Mouse (Mus musculus) midbrain, embryonic 11.5 days (tissue): ENCODE measurements around the gene Slc26a1. TPM values are rescaled to one million over a fixed set of nuclear protein-coding genes. Genes with fewer than 3 reads are reported as not detected.

Experiments used
- ATAC-seq: fragments of 200-750 bp; cut with Nextera tagmentation; 2 replicates; pipeline ENCODE4 v1.8.0; 2017; ENCODE audit warnings: moderate TSS enrichment, moderate library complexity; ENCODE audit not compliant: low FRiP score
- DNase-seq: peaks from one replicate; pipeline ENCODE4 v3.0.0; 2015; ENCODE audit warnings: low spot score; ENCODE audit errors: missing footprints
- H3K27ac ChIP-seq: fragments of 300-500 bp; sonication (generic); 2 replicates; pipeline ENCODE4 v1.5.1; 2014; ENCODE audit warnings: low read depth, low read length
- H3K27me3 ChIP-seq: fragments of 300-500 bp; sonication (generic); 2 replicates; pipeline ENCODE4 v1.6.1; 2014; ENCODE audit warnings: mild to moderate bottlenecking, low read length, moderate library complexity, mixed read lengths; ENCODE audit not compliant: control insufficient read depth, insufficient read depth
- H3K36me3 ChIP-seq: fragments of 300-500 bp; sonication (generic); 2 replicates; pipeline ENCODE4 v1.6.1; 2014; ENCODE audit warnings: mild to moderate bottlenecking, low read length, moderate library complexity, mixed read lengths; ENCODE audit not compliant: control insufficient read depth, insufficient read depth
- H3K4me1 ChIP-seq: fragments of 300-500 bp; sonication (generic); 2 replicates; pipeline ENCODE4 v1.6.1; 2014; ENCODE audit warnings: low read length; ENCODE audit not compliant: control insufficient read depth, insufficient read depth
- H3K4me2 ChIP-seq: fragments of 300-500 bp; sonication (generic); 2 replicates; pipeline ENCODE4 v1.6.1; 2014; ENCODE audit warnings: mild to moderate bottlenecking, moderate library complexity
- H3K4me3 ChIP-seq: fragments of 300-500 bp; sonication (generic); 2 replicates; pipeline ENCODE4 v1.5.1; 2014; ENCODE audit warnings: low read depth, low read length
- H3K9ac ChIP-seq: fragments of 300-500 bp; sonication (generic); 2 replicates; pipeline ENCODE4 v1.6.1; 2014; ENCODE audit warnings: low read length
- H3K9me3 ChIP-seq: fragments of 300-500 bp; sonication (generic); 2 replicates; pipeline ENCODE4 v1.6.1; 2016; ENCODE audit warnings: low read length; ENCODE audit not compliant: control insufficient read depth
- WGBS: fragments of 180-500 bp; shearing (Covaris S2); extraction: QIAGEN DNeasy Blood & Tissue Kit; methylation state at CpG from one replicate; pipeline ENCODE4 v1.1.7; 2014; 5-methylcytosine and 5-hydroxymethylcytosine counted together
- polyA plus RNA-seq: library from polyadenylated mRNA; unstranded; fragments of >200 nt; fragmentation: Nextera tagmentation; extraction: Ambion mirVana; gene quantifications from 2 replicates; pipeline ENCODE4 v1.2.1, GENCODE M21; 2014

Gene Slc26a1
- polyA plus RNA-seq, 1 experiment from 2014 or later = 0.81 TPM

- H3K9ac ChIP-seq = peak overlapping the region; percentile 64
- ATAC-seq (peak; percentile 92), DNase-seq (peak; percentile 97)
- H3K4me1 ChIP-seq = peaks cover 3% of the 10 kb centered on the region
- peak overlapping the region; percentile 74 for H3K27ac ChIP-seq
- peak overlapping the region; percentile 51 for H3K4me2 ChIP-seq
- H3K9me3 ChIP-seq = no peaks in the 10 kb centered on the region
- peak overlapping the region; percentile 31 for H3K4me3 ChIP-seq
- H3K27me3 ChIP-seq = no peaks in the 10 kb centered on the region
- 0 out of 2 replicates have a peak, but pooled peaks cover 2% of the 10 kb centered on the region for H3K36me3 ChIP-seq
- WGBS = 3% methylated on average over 25 of the region's 25 CpGs
Measured at GRCm38 (mm10) chr5:108677605-108678295, 2.4 kb upstream of the Slc26a1 start.

GRCm38 (mm10) chr5:108676772-108677498, 1.6 kb upstream of the Slc26a1 start:
- ATAC-seq (peak; percentile 63), DNase-seq (no peak)
- 0 out of 2 replicates have a peak, but pooled peaks cover 2% of the 10 kb centered on the region for H3K36me3 ChIP-seq
- H3K4me3 ChIP-seq = peak overlapping the region; percentile 31
- peak overlapping the region; percentile 64 for H3K9ac ChIP-seq
- H3K4me1 ChIP-seq = peaks cover 3% of the 10 kb centered on the region
- 9% methylated on average over 5 of the region's 5 CpGs for WGBS
- H3K9me3 ChIP-seq = no peaks in the 10 kb centered on the region
- no peaks in the 10 kb centered on the region for H3K27me3 ChIP-seq
- H3K4me2 ChIP-seq = peak overlapping the region; percentile 51
- peak overlapping the region; percentile 74 for H3K27ac ChIP-seq

DNA sequence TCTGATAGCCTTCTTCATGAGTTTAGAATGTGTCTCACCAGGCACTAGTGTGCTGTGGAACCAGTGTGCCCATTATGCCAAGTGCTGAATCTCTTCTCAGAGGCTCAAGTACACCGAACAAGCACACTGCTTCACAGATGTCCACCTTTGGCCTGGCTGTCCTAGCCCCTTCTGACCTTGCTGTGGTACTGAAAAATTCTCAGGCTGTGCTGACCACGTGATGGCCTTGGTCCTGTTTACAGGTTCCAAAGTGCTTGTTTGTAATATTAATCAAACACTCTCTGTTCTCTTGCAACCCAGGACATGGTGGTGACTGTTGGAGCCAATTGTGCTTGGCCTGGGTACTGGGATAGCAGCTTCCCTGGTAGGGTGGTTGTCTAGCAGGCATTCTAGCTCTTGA, 745 bp downstream of the Slc26a1 start:
- ATAC-seq = no peak

DNA sequence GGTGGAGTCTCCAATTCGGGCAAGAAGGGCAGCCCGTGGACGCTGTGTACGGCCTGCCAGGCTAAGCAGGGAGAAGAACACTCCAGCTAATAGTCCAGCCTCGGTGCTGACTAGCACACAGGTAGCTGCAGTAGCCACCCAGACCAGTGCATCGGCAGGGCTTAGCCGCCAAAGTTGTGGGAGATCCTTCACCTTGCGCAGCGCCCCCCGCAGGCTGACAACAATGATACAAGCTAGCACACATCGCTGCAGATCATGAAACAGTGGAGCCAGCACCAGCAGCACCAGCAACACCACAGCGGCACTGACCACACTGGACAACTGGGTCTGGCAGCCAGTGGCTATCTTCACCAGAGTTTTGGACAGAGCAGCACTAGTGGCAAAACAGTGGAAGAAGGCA, 3.6 kb downstream of the Slc26a1 start:
- WGBS = 94% methylated on average over 12 of the region's 12 CpGs
- Histone ChIP-seq H3K9ac (no peak overlapping the region), H3K27ac (no peak overlapping the region), H3K9me3 (no peaks in the 10 kb centered on the region), H3K36me3 (0 out of 2 replicates have a peak, but pooled peaks cover 2% of the 10 kb centered on the region), H3K27me3 (no peaks in the 10 kb centered on the region), H3K4me1 (peaks cover 12% of the 10 kb centered on the region), H3K4me3 (no peak overlapping the region), H3K4me2 (no peak overlapping the region)
- DNase-seq = no peak
- no peak for ATAC-seq

More for the DNA sequence above, 745 bp downstream of the Slc26a1 start:
- Histone ChIP-seq H3K4me1 (peaks cover 8% of the 10 kb centered on the region), H3K9me3 (no peaks in the 10 kb centered on the region), H3K36me3 (0 out of 2 replicates have a peak, but pooled peaks cover 2% of the 10 kb centered on the region), H3K27me3 (no peaks in the 10 kb centered on the region), H3K4me3 (no peak overlapping the region), H3K27ac (no peak overlapping the region), H3K4me2 (no peak overlapping the region), H3K9ac (no peak overlapping the region)
- WGBS = 84% methylated on average over 2 of the region's 2 CpGs
- DNase-seq = peak; percentile 61

- H3K4me3 ChIP-seq = no peak overlapping the region
- DNase-seq (peak; percentile 87), ATAC-seq (no peak)
- no peaks in the 10 kb centered on the region for H3K27me3 ChIP-seq
- no peak overlapping the region for H3K27ac ChIP-seq
- H3K4me1 ChIP-seq = peaks cover 12% of the 10 kb centered on the region
- H3K36me3 ChIP-seq = 0 out of 2 replicates have a peak, but pooled peaks cover 2% of the 10 kb centered on the region
- no peaks in the 10 kb centered on the region for H3K9me3 ChIP-seq
- H3K9ac ChIP-seq = no peak overlapping the region
- no peak overlapping the region for H3K4me2 ChIP-seq
Measured at GRCm38 (mm10) chr5:108670785-108671184, 4.6 kb downstream of the Slc26a1 start.

- Histone ChIP-seq H3K27ac (no peak overlapping the region), H3K4me2 (no peak overlapping the region), H3K4me1 (peaks cover 12% of the 10 kb centered on the region), H3K36me3 (0 out of 2 replicates have a peak, but pooled peaks cover 2% of the 10 kb centered on the region), H3K4me3 (no peak overlapping the region), H3K9ac (peak overlapping the region; percentile 87; the same call in 1 of the 2 replicates), H3K9me3 (no peaks in the 10 kb centered on the region), H3K27me3 (no peaks in the 10 kb centered on the region)
- 87% methylated on average over 9 of the region's 9 CpGs for WGBS
- ATAC-seq = peak; percentile 13; the same call in 1 of the 2 replicates
- peak; percentile 71 for DNase-seq
Measured at GRCm38 (mm10) chr5:108669986-108670385, 5.4 kb downstream of the Slc26a1 start.

GRCm38 (mm10) chr5:108668977-108669936, 6.1 kb downstream of the Slc26a1 start, which contains the start of gene Dgkq:
Dgkq (minus strand) TSS chr5:108669672.
- peaks cover 12% of the 10 kb centered on the region for H3K4me1 ChIP-seq
- peak within 1 kb of the TSS; percentile 73 for H3K4me2 ChIP-seq
- H3K4me3 ChIP-seq = peak within 1 kb of the TSS; percentile 51
- WGBS = 7% methylated on average over 43 of the region's 43 CpGs
- H3K9ac ChIP-seq = peak within 1 kb of the TSS; percentile 87
- H3K27me3 ChIP-seq = no peaks in the 10 kb centered on the region
- no peaks in the 10 kb centered on the region for H3K9me3 ChIP-seq
- H3K27ac ChIP-seq = peak within 1 kb of the TSS; percentile 68
- DNase-seq (peak; percentile 97), ATAC-seq (peak; percentile 87)
- H3K36me3 ChIP-seq = 0 out of 2 replicates have a peak, but pooled peaks cover 2% of the 10 kb centered on the region

- Histone ChIP-seq H3K4me1 (peaks cover 12% of the 10 kb centered on the region), H3K36me3 (0 out of 2 replicates have a peak, but pooled peaks cover 2% of the 10 kb centered on the region), H3K27me3 (no peaks in the 10 kb centered on the region), H3K27ac (no peak overlapping the region), H3K4me2 (peak overlapping the region; percentile 73), H3K9ac (peak overlapping the region; percentile 87), H3K9me3 (no peaks in the 10 kb centered on the region), H3K4me3 (peak overlapping the region; percentile 51)
- DNase-seq = no peak
- ATAC-seq = no peak
- WGBS = 16% methylated on average over 3 of the region's 3 CpGs
Measured at GRCm38 (mm10) chr5:108668387-108668932, 6.9 kb downstream of the Slc26a1 start.
